ENCODE assay signal across 26 mouse cellular contexts in the genomic region with DNA sequence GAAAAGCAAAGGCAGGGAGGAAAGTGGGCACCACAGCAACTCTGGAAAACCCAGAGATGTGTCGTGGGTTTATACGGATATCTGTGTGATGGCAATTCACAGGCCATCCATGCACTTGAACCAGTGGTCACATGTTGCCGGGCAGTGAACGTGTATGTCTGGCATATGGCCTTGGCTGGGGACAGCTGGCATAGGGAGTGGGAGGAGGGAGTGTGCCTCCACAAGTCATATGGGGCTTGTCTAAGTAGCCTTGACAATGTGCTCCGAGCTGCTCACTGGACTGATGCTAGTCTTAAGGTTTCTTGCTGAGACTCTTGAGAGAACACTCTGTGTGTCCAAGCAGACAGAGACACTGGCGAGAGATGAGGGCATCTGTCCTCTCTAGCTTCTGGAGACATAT.
DNase-seq lines count a peak whose midpoint lies in the region; ATAC-seq lines count a peak whose summit lies in the region.
"Had no signal": no experiment of that assay in that cellular context is flagged by ENCODE, and none has a peak within 500 bp of the region (broad histone marks: within the 10 kb centered on the region; RNA-seq: fewer than 3 reads in every experiment).

No protein-coding gene starts in this region.

- peaks cover 34% of the 10 kb centered on the region for H3K4me1 ChIP-seq in hindbrain, embryonic 13.5 days (replicated peaks)
- H3K4me1 ChIP-seq in hindbrain, embryonic 12.5 days, result 0 out of 2 replicates have a peak, but pooled peaks cover 4% of the 10 kb centered on the region
- no peaks in the 10 kb centered on the region for H3K4me1 ChIP-seq in neural tube, embryonic 11.5 days (ENCODE audit: control insufficient read depth, insufficient read depth, low read length)
- H3K4me1 ChIP-seq: liver, embryonic 13.5 days had no signal

- no peaks in the 10 kb centered on the region for H3K36me3 ChIP-seq in hindbrain, embryonic 13.5 days
- no peaks in the 10 kb centered on the region for H3K36me3 ChIP-seq in hindbrain, embryonic 12.5 days
- H3K36me3 ChIP-seq in neural tube, embryonic 11.5 days (ENCODE audit: control insufficient read depth, insufficient read depth, low read length), result no peaks in the 10 kb centered on the region
- H3K36me3 ChIP-seq: embryonic facial prominence, embryonic 13.5 days; G1E; liver, embryonic 13.5 days; midbrain, embryonic 15.5 days had no signal

- H3K4me2 ChIP-seq in hindbrain, embryonic 13.5 days, result no peak overlapping the region
- H3K4me2 ChIP-seq in hindbrain, embryonic 12.5 days (replicated peaks), result no peak overlapping the region
- no peak overlapping the region for H3K4me2 ChIP-seq in neural tube, embryonic 11.5 days (ENCODE audit: low read depth)
- H3K4me2 ChIP-seq: embryonic facial prominence, embryonic 13.5 days; heart, embryonic 11.5 days; liver, embryonic 13.5 days; midbrain, embryonic 15.5 days had no signal

- WGBS in hindbrain, embryonic 13.5 days, result 73% methylated on average over 6 of the region's 6 CpGs
- WGBS in hindbrain, embryonic 12.5 days, result 79% methylated on average over 6 of the region's 6 CpGs
- 78% methylated on average over 6 of the region's 6 CpGs for WGBS in neural tube, embryonic 11.5 days

- ATAC-seq in hindbrain, embryonic 13.5 days (ENCODE audit: low FRiP score), result 0 out of 2 replicates have a peak, but pooled peaks have one; percentile 39
- ATAC-seq in hindbrain, embryonic 12.5 days (ENCODE audit: low FRiP score), result no peak
- ATAC-seq in neural tube, embryonic 11.5 days (ENCODE audit: insufficient read depth, low FRiP score, low TSS enrichment), result no peak
- ATAC-seq: forebrain, embryonic 14.5 days; midbrain, embryonic 15.5 days; Patski had no signal

- H3K9me3 ChIP-seq in hindbrain, embryonic 13.5 days, result no peaks in the 10 kb centered on the region
- H3K9me3 ChIP-seq in hindbrain, embryonic 12.5 days (replicated peaks), result no peaks in the 10 kb centered on the region
- H3K9me3 ChIP-seq in neural tube, embryonic 11.5 days (ENCODE audit: control insufficient read depth, low read length), result no peaks in the 10 kb centered on the region
- H3K9me3 ChIP-seq: embryonic facial prominence, embryonic 13.5 days; liver, embryonic 13.5 days; midbrain, embryonic 15.5 days had no signal

- no peak overlapping the region for H3K9ac ChIP-seq in hindbrain, embryonic 13.5 days
- no peak overlapping the region for H3K9ac ChIP-seq in hindbrain, embryonic 12.5 days
- no peak overlapping the region for H3K9ac ChIP-seq in neural tube, embryonic 11.5 days (ENCODE audit: low read length)
- H3K9ac ChIP-seq: embryonic facial prominence, embryonic 13.5 days; liver, embryonic 13.5 days; midbrain, embryonic 15.5 days had no signal

- peak; percentile 27 to 40 for DNase-seq in cerebellum, postnatal 25 days
- no peak for DNase-seq in cerebellum, adult 8-10 months
- peak; percentile 17 for DNase-seq in neural tube, embryonic 11.5 days (ENCODE audit: low spot score)
- no peak for DNase-seq in neural tube, embryonic 10.5 days (ENCODE audit: extremely low spot score, low spot score)
- DNase-seq in thymus, adult 18-20 months, result no peak
- DNase-seq: adrenal gland, postnatal 36 days; embryo, embryonic 11 days; gastrocnemius, adult 2 months; heart, postnatal 10 days; kidney, adult 11 months; kidney, postnatal 4 days; liver, embryonic 13.5 days; lung, adult 2 months; lung, postnatal 14 days; right cerebral cortex, postnatal 25 days; spleen, adult 18-20 months had no signal

- no peak overlapping the region for H3K4me3 ChIP-seq in hindbrain, embryonic 13.5 days
- no peak overlapping the region for H3K4me3 ChIP-seq in hindbrain, embryonic 12.5 days
- no peak overlapping the region for H3K4me3 ChIP-seq in neural tube, embryonic 11.5 days (ENCODE audit: low read depth, low read length)
- H3K4me3 ChIP-seq: embryonic facial prominence, embryonic 13.5 days; erythroblast, embryonic 14.5 days; gastrocnemius, adult 2 months; liver, embryonic 13.5 days; midbrain, embryonic 15.5 days had no signal

- H3K27ac ChIP-seq in hindbrain, embryonic 13.5 days, result no peak overlapping the region
- H3K27ac ChIP-seq in hindbrain, embryonic 12.5 days, result no peak overlapping the region
- H3K27ac ChIP-seq in neural tube, embryonic 11.5 days (ENCODE audit: low read depth, low read length), result no peak overlapping the region
- H3K27ac ChIP-seq: embryonic facial prominence, embryonic 13.5 days; gastrocnemius, adult 2 months; liver, embryonic 13.5 days; midbrain, embryonic 15.5 days had no signal

- H3K27me3 ChIP-seq in hindbrain, embryonic 13.5 days, result no peaks in the 10 kb centered on the region
- no peaks in the 10 kb centered on the region for H3K27me3 ChIP-seq in hindbrain, embryonic 12.5 days
- no peaks in the 10 kb centered on the region for H3K27me3 ChIP-seq in neural tube, embryonic 11.5 days (ENCODE audit: control insufficient read depth, insufficient read depth, low read length)
- H3K27me3 ChIP-seq: CH12.LX; embryonic facial prominence, embryonic 13.5 days; liver, embryonic 13.5 days; midbrain, embryonic 15.5 days had no signal

Comparison
In these comparisons a context has a peak if more than half of its experiments do, and no peak if none do; other contexts are left out.
1. DNase-seq: peak in cerebellum, postnatal 25 days (2 of 2) and neural tube, embryonic 11.5 days (single experiment); none in cerebellum, adult 8-10 months (single experiment), neural tube, embryonic 10.5 days (single experiment) and thymus, adult 18-20 months (0 of 2).